Mouse (Mus musculus) intestine, embryonic 16.5 days (tissue): Measurements from ENCODE around the gene Kalrn. TPM values are rescaled to one million over a fixed set of nuclear protein-coding genes. Genes with fewer than 3 reads are reported as not detected.

Source experiments
- ATAC-seq: fragments of 200-750 bp; cut with Nextera tagmentation; 2 replicates; pipeline ENCODE4 v1.8.0; 2017; ENCODE audit warnings: moderate TSS enrichment, moderate library complexity
- H3K27ac ChIP-seq: fragments of 300-500 bp; sonication (generic); 2 replicates; pipeline ENCODE4 v1.5.1; 2014; ENCODE audit warnings: mild to moderate bottlenecking, low read length
- H3K27me3 ChIP-seq: fragments of 300-500 bp; sonication (generic); replicated peaks from 2 replicates; pipeline ENCODE4 v1.6.1; 2014; ENCODE audit warnings: low read length, control low read depth, mixed read lengths; ENCODE audit not compliant: control insufficient read depth, insufficient read depth
- H3K36me3 ChIP-seq: fragments of 300-500 bp; sonication (generic); 2 replicates; pipeline ENCODE4 v1.6.1; 2014; ENCODE audit warnings: low read length, control low read depth; ENCODE audit not compliant: control insufficient read depth, insufficient read depth
- H3K4me1 ChIP-seq: fragments of 300-500 bp; sonication (generic); 2 replicates; pipeline ENCODE4 v1.6.1; 2014; ENCODE audit warnings: low read length, control low read depth, mixed read lengths; ENCODE audit not compliant: control insufficient read depth, insufficient read depth
- H3K4me2 ChIP-seq: fragments of 300-500 bp; sonication (generic); 2 replicates; pipeline ENCODE4 v1.6.1; 2014; ENCODE audit warnings: low read depth, low read length, control low read depth
- H3K4me3 ChIP-seq: fragments of 300-500 bp; sonication (generic); 2 replicates; pipeline ENCODE4 v1.5.1; 2014; ENCODE audit warnings: mild to moderate bottlenecking, low read length
- H3K9ac ChIP-seq: fragments of 300-500 bp; sonication (generic); 2 replicates; pipeline ENCODE4 v1.6.1; 2014; ENCODE audit warnings: low read depth, low read length
- H3K9me3 ChIP-seq: fragments of 300-500 bp; sonication (generic); 2 replicates; pipeline ENCODE4 v1.6.1; 2016; ENCODE audit warnings: low read length, control low read depth; ENCODE audit not compliant: control insufficient read depth
- WGBS: fragments of 180-500 bp; shearing (Covaris S2); extraction: QIAGEN DNeasy Blood & Tissue Kit; methylation state at CpG from one replicate; pipeline ENCODE4 v1.1.7; 2014; 5-methylcytosine and 5-hydroxymethylcytosine counted together
- polyA plus RNA-seq: library from polyadenylated mRNA; unstranded; fragments of >200 nt; fragmentation: Nextera tagmentation; extraction: Ambion mirVana; gene quantifications from 2 replicates; pipeline ENCODE4 v1.2.1, GENCODE M21; 2015

Gene Kalrn
- polyA plus RNA-seq, 1 experiment from 2014 or later, result 11.1 TPM

DNA sequence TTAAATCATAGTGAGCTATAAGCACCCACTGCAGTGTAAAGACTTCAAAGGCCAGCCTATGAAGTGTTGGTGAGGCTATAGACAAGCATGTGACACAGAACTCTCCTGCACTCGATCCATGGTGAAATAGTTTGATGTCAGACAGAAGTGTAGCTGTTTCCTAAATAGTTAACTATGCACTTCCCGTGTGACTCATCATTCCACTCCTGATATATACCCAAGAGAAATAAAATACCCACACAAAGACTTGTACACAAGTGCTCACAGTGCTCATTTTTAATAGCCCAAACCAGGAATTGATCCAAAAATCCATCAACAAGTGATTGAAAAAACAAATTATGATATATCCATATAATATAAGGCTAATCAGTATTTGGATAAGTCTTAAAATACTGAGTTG, 19.4 kb upstream of the Kalrn start:
- Histone ChIP-seq H3K4me3 (no peak overlapping the region), H3K27me3 (no peaks in the 10 kb centered on the region), H3K27ac (no peak overlapping the region), H3K4me1 (no peaks in the 10 kb centered on the region), H3K4me2 (no peak overlapping the region), H3K9me3 (no peaks in the 10 kb centered on the region), H3K9ac (no peak overlapping the region), H3K36me3 (no peaks in the 10 kb centered on the region)
- no peak for ATAC-seq
- 62% methylated on average over 2 of the region's 2 CpGs for WGBS

DNA sequence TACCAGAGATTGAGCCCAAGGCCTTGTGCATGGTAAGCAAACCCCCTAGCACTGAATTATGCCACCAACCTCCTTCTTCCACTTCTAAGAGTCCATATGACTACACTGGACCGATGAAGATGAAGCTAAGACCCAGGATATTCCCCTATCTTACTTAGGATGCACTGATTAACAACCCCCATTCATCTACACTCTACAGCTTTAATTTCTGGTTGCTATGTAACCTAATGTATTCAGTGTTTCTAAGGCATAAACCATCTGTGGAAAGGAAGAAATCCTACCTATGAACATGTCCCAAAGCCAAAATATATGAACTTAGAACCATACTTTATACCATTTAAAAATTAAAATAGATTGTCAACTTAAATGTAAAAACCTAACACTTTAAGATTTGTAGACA, 18.6 kb upstream of the Kalrn start:
- H3K4me3 ChIP-seq, result no peak overlapping the region
- H3K4me2 ChIP-seq, result no peak overlapping the region
- H3K27me3 ChIP-seq, result no peaks in the 10 kb centered on the region
- ATAC-seq, result no peak
- H3K27ac ChIP-seq, result no peak overlapping the region
- H3K9ac ChIP-seq, result no peak overlapping the region
- WGBS, result 96% methylated on average over 1 of the region's 1 CpGs
- no peaks in the 10 kb centered on the region for H3K4me1 ChIP-seq
- no peaks in the 10 kb centered on the region for H3K36me3 ChIP-seq
- H3K9me3 ChIP-seq, result no peaks in the 10 kb centered on the region

DNA sequence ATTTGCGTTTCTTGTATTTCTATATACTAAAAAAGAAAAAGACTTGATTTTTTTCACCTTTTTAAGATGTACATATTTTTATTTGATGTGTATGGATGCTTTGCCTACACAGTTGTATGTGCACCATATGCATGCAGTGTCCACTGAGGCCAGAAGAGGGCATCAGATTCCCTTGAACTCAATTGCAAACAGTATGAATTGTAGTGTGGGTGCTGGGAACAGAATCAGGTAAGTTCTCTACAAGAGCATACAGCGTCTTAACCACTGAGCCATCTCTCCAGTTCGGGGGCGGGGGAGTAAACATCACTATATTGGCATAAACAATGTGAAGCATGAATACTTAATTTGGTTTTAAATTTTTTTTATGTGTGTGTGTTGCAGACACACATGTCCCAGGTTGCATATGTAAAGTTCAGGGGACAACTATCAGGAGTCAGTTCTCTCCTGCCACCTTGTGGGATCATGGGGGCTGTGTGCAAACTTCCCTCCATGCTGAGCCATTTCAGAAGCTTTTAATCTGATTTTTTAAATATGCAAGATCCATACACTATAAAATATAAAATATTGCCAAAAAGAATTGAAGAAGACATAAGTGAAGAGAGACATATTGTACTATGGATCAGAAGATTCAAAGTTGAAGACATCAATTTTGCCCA, 6.5 kb upstream of the Kalrn start:
- no peaks in the 10 kb centered on the region for H3K4me1 ChIP-seq
- ATAC-seq, result no peak
- H3K4me3 ChIP-seq, result no peak overlapping the region
- WGBS, result 95% methylated on average over 4 of the region's 4 CpGs
- H3K9ac ChIP-seq, result no peak overlapping the region
- H3K9me3 ChIP-seq, result peaks cover 3% of the 10 kb centered on the region; the same call in 1 of the 2 replicates
- H3K27me3 ChIP-seq, result no peaks in the 10 kb centered on the region
- H3K4me2 ChIP-seq, result no peak overlapping the region
- no peaks in the 10 kb centered on the region for H3K36me3 ChIP-seq
- no peak overlapping the region for H3K27ac ChIP-seq

DNA sequence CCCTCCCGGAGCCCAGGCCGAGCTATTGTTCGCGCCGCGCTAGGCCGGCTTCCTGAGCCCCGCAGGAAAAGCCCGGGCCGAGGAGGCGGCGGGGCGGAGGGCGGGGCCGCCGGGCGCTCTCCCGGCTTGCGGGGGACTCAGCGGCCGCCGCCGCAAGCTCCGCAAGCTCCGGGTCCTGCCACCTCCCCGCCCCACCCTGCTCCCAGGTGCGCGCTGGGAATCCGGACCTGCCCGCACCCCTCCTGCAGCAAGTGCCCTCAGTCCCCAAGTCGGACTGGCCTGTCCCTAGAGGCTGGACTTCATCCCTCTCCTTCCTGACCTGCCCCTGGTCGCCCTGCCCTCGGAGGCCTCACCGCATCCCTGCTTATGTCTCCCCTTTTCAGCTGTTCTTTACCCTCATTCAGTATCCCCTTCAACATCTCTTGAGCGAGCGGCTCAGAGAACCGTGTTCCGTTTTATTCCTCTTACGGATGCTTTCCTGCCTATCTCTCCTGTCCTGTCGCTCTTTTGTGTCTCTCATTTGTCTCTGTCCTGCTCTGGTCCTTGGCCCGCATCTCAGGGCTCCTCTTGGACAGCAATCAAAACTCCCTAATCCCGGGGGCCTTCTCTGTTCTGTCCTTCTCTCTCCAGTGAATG, 642 bp upstream of the Kalrn start:
- 2% methylated on average over 38 of the region's 42 CpGs for WGBS
- Histone ChIP-seq H3K9ac (peak overlapping the region; percentile 91), H3K27me3 (no peaks in the 10 kb centered on the region), H3K27ac (peak overlapping the region; percentile 82), H3K4me3 (peak overlapping the region; percentile 87), H3K36me3 (no peaks in the 10 kb centered on the region), H3K4me2 (peak overlapping the region; percentile 95), H3K4me1 (0 out of 2 replicates have a peak, but pooled peaks cover 8% of the 10 kb centered on the region), H3K9me3 (no peaks in the 10 kb centered on the region)
- ATAC-seq, result peak; percentile 79

DNA sequence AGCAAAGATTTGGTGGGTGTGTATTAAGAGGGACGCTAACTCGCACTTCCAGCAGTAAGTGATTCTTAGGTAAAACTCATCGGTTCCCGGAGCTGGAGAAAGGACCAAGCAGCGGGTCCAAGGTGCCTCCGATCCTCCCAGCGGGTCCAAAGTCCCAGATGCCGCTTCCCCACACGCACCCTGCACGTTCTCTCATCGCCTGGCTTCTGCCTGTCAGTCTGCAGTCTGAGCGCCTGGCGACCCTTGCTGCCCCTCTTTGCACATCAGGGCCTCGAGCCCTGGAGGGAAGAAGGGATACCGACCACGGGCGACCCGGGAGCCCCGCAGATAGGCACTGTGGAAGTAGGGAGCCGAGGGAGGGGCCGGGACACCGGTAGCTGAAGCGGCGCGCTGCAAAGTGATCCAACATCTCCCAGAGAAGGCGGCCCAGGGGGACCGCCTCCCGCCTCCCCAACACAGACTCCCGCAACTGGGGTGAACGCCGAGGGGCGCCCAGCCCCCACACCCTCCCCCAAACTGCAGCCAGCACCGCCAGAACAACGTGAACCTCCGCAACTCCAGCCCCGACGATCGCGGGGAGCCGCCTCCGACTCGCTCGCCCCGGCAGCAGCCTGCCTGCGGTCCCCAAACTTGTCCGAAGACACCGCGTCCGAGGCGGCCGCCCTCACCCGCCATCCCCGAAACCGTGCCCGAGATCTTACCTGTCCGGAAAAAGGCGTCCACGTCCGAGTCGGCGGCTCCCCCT, 754 bp downstream of the Kalrn start:
- Histone ChIP-seq H3K4me1 (0 out of 2 replicates have a peak, but pooled peaks cover 8% of the 10 kb centered on the region), H3K4me3 (peak overlapping the region; percentile 87), H3K4me2 (peak overlapping the region; percentile 95), H3K36me3 (no peaks in the 10 kb centered on the region), H3K9ac (peak overlapping the region; percentile 91), H3K27me3 (no peaks in the 10 kb centered on the region), H3K9me3 (no peaks in the 10 kb centered on the region), H3K27ac (peak overlapping the region; percentile 82)
- under 1% methylated on average over 50 of the region's 61 CpGs for WGBS
- peak; percentile 41 for ATAC-seq

DNA sequence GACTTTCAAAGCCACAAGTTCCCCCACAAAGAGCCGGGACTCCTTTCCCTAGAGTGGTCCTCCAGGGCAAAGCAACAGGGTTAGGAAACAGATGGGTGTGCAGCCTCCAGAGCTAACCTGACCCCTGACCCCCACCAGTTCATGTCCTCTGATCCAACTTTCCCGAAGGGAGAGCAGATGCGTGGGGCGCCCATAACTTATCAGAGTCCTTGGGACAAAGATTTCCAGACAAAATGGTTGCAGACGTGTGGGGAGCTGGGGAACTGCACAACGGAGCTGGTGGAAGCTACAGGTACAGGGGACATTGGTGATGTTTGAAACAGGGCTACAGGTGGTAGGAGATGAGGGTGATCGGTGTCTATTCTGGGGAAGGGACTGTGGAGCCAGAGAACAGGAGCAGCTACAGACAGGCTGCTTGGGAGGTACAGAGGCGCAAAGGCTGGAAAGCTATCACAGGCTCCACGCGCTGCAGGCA, 1.4 kb downstream of the Kalrn start:
- H3K27ac ChIP-seq, result no peak overlapping the region

DNA sequence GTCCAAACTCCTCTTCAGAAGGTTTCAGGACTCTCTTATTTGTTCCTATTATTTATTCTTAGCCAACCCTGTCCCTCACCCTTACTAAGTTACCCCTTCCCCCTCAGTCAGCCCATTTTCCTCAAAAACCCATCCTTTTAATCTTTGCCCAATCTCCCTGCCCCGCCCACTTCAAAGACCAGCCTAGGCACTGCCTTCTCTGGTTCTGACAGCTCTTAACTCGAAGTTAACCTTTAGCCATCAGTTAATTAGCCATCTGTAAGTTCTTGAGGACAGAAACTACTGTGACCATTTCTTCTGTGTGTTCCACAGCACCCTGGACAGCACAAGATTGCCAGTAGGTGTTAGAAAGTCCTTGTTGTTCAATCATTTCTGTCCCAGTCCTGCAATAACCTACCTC, 3.4 kb downstream of the Kalrn start:
- H3K4me1 ChIP-seq, result 0 out of 2 replicates have a peak, but pooled peaks cover 8% of the 10 kb centered on the region
- H3K4me2 ChIP-seq, result no peak overlapping the region
- no peak overlapping the region for H3K4me3 ChIP-seq
- H3K9ac ChIP-seq, result no peak overlapping the region
- WGBS, result 47% methylated on average over 2 of the region's 2 CpGs
- no peaks in the 10 kb centered on the region for H3K36me3 ChIP-seq
- ATAC-seq, result no peak
- no peaks in the 10 kb centered on the region for H3K9me3 ChIP-seq
- no peaks in the 10 kb centered on the region for H3K27me3 ChIP-seq
- no peak overlapping the region for H3K27ac ChIP-seq

More for the DNA sequence above, 1.4 kb downstream of the Kalrn start:
- peak overlapping the region; percentile 91 for H3K9ac ChIP-seq
- H3K27me3 ChIP-seq, result no peaks in the 10 kb centered on the region
- WGBS, result 2% methylated on average over 10 of the region's 10 CpGs
- peak overlapping the region; percentile 87 for H3K4me3 ChIP-seq
- 0 out of 2 replicates have a peak, but pooled peaks cover 8% of the 10 kb centered on the region for H3K4me1 ChIP-seq
- peak overlapping the region; percentile 95 for H3K4me2 ChIP-seq
- no peaks in the 10 kb centered on the region for H3K36me3 ChIP-seq
- H3K9me3 ChIP-seq, result no peaks in the 10 kb centered on the region
- ATAC-seq, result no peak; the same call in 1 of the 2 replicates

DNA sequence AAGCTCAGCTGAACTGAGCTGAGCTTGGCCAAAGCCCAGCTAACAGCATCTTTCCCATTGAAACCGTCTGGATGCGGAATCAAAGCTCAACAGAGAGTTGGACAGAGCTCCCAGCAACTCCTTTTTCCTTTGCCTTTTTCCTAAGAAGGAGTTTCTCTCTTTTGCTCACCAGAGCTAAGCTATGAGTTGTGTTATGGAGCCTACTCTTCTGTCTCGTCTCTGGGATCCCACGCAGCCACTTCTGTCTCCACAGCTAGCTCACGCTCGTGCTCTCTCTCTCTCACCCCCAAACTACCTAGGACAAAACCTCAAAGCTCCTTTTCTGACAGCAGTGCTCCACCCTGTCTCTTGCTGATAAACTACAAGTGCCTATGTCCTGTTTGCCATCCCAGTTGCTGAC, 4.5 kb downstream of the Kalrn start:
- no peak overlapping the region for H3K4me2 ChIP-seq

DNA sequence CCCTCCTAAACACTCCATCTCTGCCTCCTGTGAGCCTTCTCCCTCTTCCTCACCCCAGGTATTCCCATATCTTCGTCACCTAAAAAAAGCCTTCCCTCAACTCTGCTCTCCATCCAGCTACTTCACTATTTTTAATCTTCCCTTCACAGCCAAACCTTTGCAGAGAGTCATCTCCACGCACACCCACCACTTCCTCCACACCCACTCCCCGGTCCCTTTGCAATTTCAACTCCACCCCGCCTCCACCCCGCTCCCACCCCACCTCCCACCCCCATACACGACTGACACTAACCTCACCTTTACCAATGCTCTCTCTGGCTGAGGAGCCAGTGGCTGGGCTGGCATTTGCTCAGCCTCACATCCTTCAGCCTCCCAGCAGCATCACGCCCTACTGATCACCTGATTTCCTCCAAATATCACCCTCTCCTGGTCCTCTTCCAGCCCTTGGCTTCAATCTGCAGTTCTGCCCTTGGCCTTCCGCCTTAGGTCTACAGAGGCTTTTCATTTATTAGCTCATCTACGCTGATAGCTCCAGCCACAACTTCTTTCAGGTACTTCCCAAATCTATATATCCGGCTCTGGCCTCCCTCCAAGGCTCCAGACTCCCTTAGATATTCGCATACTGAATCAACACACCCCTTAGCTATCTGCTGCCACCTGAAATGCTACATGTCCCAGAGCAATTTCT, 9.6 kb downstream of the Kalrn start:
- no peak overlapping the region for H3K9ac ChIP-seq
- peaks cover 3% of the 10 kb centered on the region; the same call in 1 of the 2 replicates for H3K4me1 ChIP-seq
- no peak overlapping the region for H3K4me2 ChIP-seq
- no peak overlapping the region for H3K4me3 ChIP-seq
- H3K36me3 ChIP-seq, result no peaks in the 10 kb centered on the region
- H3K27me3 ChIP-seq, result no peaks in the 10 kb centered on the region
- no peaks in the 10 kb centered on the region for H3K9me3 ChIP-seq
- 69% methylated on average over 11 of the region's 11 CpGs for WGBS
- H3K27ac ChIP-seq, result no peak overlapping the region
- no peak for ATAC-seq

More for the DNA sequence above, 4.5 kb downstream of the Kalrn start:
- Histone ChIP-seq H3K36me3 (no peaks in the 10 kb centered on the region), H3K27ac (no peak overlapping the region), H3K9ac (no peak overlapping the region), H3K27me3 (no peaks in the 10 kb centered on the region), H3K4me3 (no peak overlapping the region), H3K9me3 (no peaks in the 10 kb centered on the region), H3K4me1 (0 out of 2 replicates have a peak, but pooled peaks cover 5% of the 10 kb centered on the region)
- 77% methylated on average over 6 of the region's 6 CpGs for WGBS
- ATAC-seq, result no peak
